In genomic region chr10:59119001-59119400, GRCm38 (mm10) we compare ENCODE assay signal across 15 mouse cellular contexts.
"Had no signal": no experiment of that assay in that cellular context is flagged by ENCODE, and none has a peak within 500 bp of the region (broad histone marks: within the 10 kb centered on the region; RNA-seq: fewer than 3 reads in every experiment).

No protein-coding gene starts in this region.

- H3K9me3 ChIP-seq: lung, embryonic 15.5 days; megakaryocyte, embryonic 14.5 days; midbrain, embryonic 13.5 days; midbrain, embryonic 15.5 days; neural tube, embryonic 12.5 days; stomach, embryonic 15.5 days had no signal

- H3K4me3 ChIP-seq: lung, embryonic 15.5 days; megakaryocyte, embryonic 14.5 days; midbrain, embryonic 13.5 days; midbrain, embryonic 15.5 days; neural tube, embryonic 12.5 days; stomach, embryonic 15.5 days had no signal

- H3K36me3 ChIP-seq: lung, embryonic 15.5 days; midbrain, embryonic 13.5 days; midbrain, embryonic 15.5 days; neural tube, embryonic 12.5 days; stomach, embryonic 15.5 days had no signal

- H3K27ac ChIP-seq: lung, embryonic 15.5 days; macrophage; midbrain, embryonic 13.5 days; midbrain, embryonic 15.5 days; neural tube, embryonic 12.5 days; stomach, embryonic 15.5 days; stomach, postnatal 0 days had no signal

- H3K4me1 ChIP-seq: midbrain, embryonic 13.5 days; midbrain, embryonic 15.5 days; neural tube, embryonic 12.5 days; stomach, embryonic 15.5 days had no signal

- DNase-seq: lung, adult 2 months; lung, postnatal 14 days; lung, postnatal 36 days; right cerebral cortex, postnatal 14 days; thymus, adult 2 months; thymus, postnatal 25 days; thymus, postnatal 4 days had no signal

- H3K27me3 ChIP-seq: lung, embryonic 15.5 days; midbrain, embryonic 13.5 days; midbrain, embryonic 15.5 days; neural tube, embryonic 12.5 days; stomach, embryonic 15.5 days had no signal
